Mouse (Mus musculus) CD4-positive, CD25-positive, alpha-beta regulatory T cell, adult 2 months (primary cell): Measurements from ENCODE around the gene Zfp524.
"Not testable (repeated sequence)": the region's sequence is repeated elsewhere in the genome, so short reads cannot be mapped to it uniquely, and the experiment has no call there.

Experiments used
- DNase-seq: peaks from one replicate; pipeline ENCODE4 v3.0.0-alpha.2; 2012; ENCODE audit warnings: low read depth, low spot score

The Zfp524 gene

DNA sequence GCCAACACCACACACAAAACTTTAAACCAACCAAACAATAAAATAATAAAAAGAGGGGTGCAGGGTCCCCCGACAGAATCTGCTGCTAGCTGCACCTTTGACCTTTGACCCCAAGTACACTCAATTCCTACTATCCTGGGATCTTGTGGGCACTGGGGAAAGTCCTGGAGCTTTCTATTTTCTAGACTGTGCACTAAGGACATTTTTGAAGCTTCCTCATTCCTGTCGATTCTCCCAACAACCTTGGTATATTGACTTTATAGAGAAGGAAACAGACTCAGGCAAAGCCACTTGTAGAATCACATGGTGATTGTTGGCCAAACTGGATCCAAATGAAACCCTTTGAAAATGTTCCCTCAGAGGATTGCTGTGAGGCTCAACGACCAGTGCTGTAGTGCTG lies 1.8 kb downstream of the Zfp524 start:
- DNase-seq: no peak

DNA sequence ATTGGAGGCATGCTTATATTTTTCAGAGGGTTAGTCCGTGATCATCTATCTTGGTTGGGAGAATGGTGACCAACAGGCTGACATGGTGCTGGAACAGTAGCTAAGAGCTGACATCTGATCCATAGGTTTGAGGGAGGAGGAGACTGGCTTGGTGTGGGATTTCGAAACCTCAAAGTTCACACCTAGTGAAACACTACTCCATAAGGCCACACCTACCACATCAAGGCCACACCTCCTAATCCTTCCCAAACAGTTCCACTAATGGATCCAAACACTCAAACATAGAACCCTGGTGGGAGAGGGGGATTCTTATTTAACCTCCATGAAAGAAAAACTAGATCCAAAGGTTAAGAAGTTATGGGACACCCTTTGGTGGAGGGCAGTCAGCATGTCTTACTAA lies 2.7 kb downstream of the Zfp524 start:
- DNase-seq: no peak

DNA sequence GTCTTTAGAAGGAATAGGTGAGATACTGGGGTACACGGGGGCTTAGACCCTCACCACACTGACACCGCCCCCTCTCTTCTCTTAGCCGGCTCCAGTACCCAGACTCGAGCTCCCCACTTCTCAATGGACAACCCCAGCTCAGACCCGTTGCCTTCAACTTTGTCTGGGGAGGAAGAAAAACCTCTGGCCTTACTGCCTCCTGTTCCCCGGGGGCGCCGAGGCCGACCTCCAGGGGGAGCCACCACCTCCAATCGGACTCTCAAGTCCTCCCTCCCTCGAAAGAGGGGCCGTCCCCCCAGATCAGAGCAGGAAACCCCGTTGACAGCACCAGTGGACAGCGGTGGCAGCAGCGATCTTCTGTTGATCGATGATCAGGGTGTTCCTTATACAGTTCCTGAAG lies 3.1 kb downstream of the Zfp524 start:
- peak; percentile 43 for DNase-seq

DNA sequence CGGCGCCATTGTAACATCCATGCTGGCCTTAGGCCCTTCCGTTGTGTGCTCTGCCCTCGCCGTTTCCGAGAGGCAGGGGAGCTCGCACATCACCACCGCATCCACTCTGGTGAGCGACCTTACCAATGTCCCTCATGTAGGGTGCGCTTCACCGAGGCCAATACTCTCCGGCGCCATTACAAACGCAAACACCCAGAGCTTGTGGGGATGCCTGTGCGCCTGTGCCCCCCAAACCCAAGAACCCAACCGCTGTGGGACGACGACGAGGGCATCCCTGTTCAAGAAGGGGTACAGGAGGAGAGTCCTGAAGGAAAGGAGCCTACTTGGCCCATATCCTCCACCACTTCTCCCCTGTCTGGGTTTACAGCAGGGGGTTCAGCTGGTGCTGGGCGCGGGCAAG lies 3.7 kb downstream of the Zfp524 start:
- DNase-seq: no peak

DNA sequence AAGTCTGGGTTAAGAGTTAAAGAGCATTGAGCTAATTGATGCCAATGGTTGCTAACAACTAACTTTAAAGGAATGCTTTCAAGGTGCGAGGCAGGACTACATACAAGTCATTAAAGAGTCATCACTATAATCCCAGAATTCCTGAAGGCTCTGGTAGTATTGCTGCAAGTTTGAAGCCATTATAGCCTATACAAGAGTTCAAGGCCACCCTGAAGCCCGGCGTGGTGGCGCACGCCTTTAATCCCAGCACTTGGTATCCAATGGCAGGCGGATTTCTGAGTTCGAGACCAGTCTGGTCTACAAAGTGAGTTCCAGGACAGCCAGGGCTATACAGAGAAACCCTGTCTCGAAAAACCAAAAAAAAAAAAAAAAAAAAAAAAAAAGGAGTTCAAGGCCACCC lies 5.4 kb downstream of the Zfp524 start:
- DNase-seq: not testable (repeated sequence)

DNA sequence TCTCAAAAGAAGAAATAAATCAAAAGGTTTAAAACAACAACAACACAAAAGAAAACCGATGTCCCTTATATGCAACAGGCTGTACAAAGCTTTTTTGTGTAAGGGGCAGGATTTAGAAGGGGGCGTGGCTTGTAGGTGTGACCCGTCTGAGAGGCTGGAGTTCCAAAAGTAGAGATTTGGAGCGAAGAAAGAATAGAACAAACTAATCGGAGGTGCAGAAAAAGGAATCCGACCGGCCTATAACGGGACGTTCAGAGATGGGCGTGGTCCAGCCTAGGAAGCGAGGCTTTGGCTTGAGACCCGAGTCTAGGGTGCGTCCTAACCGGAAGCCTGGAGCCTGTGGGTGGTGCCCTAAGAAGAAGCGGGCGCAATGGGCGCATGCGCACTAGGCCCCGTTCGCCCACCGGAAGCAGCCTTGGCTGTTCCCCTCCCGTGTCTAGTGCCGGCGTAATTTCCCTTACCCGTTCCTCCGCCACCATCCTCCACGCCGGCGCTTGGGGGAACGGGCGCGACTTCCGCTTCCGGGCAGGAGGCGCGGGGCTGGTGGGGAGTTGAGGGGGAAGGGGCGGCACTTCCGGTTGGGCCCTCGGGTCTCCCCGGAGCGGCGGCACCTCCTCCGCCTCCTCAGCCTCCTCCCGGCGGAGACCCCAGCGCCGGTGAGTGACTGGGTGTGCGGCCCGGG lies 5.9 kb downstream of the Zfp524 start, which contains the start of the genes Zfp865 and Ccdc106:
Gene Zfp865 (plus strand): TSS at position 377 of the 682 bp plus-strand sequence.
Gene Ccdc106 (plus strand): TSS at position 554 of the 682 bp plus-strand sequence.
- peak; percentile 100 for DNase-seq

DNA sequence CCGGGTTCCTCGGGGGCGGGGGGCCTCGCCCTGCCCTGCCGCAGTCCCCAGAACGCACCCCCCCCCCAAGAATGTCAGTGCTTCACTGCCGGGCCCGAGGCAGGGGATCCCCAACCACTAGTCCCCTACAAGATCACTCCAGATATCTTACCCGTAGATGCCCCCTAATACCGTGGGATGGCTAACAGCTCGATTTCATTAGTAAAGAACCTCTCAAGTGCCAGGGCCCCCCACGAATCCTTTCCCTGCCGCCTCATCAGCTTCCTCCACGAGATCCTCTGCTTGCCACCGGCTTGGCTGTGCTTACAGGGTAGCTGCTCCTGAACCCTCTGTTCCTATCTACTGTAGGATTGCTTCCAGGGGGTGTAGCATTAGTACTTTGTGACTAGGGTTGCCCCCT lies 6.5 kb downstream of the Zfp524 start:
- no peak for DNase-seq

DNA sequence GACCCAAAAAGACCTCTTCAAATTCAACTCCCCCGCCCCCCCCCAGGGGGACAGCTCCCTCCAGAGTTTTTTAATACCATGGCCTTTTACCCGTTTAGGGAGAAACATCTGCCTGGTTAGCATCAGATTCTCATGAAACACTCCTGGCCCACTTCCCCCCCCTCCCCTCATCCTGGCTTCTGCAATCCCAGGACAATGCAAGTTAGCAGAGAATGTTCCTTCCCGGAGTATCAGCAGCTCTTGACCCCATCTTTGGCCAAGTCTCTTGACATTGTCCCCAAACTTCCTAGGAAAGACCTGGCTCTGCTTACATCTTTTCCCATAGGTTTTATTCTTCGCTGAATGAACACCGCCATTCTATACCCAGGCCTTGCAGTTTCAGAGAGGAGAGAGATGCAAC lies 7.0 kb downstream of the Zfp524 start:
- no peak for DNase-seq

DNA sequence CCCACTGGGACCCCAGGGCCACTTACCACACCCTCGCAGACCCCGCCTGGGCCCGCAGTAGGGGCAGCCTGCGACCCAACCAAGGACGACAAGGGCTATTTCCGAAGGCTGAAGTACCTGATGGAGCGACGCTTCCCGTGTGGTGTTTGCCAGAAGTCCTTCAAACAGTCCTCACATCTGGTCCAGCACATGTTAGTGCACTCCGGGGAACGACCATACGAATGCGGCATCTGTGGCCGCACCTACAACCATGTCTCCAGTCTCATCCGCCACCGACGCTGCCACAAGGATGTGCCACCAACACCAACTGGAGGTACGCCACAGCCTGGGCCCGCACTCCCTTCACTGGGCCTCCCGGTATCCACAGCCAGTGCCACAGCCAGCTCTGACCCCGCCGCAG lies 15.3 kb downstream of the Zfp524 start:
- DNase-seq: no peak

DNA sequence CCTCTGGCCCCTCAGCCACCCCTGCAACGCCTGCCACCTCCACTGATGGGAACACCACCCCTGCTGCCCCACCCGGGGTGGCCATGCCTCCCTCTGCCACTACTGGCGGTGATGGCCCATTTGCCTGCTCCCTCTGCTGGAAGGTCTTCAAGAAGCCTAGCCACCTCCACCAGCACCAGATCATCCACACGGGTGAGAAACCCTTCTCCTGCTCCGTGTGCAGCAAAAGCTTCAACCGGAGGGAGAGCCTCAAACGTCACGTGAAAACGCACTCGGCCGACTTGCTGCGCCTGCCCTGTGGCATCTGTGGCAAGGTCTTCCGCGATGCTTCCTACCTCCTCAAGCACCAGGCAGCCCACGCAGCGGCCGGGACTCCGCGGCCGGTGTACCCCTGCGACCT lies 15.7 kb downstream of the Zfp524 start:
- DNase-seq: no peak

DNA sequence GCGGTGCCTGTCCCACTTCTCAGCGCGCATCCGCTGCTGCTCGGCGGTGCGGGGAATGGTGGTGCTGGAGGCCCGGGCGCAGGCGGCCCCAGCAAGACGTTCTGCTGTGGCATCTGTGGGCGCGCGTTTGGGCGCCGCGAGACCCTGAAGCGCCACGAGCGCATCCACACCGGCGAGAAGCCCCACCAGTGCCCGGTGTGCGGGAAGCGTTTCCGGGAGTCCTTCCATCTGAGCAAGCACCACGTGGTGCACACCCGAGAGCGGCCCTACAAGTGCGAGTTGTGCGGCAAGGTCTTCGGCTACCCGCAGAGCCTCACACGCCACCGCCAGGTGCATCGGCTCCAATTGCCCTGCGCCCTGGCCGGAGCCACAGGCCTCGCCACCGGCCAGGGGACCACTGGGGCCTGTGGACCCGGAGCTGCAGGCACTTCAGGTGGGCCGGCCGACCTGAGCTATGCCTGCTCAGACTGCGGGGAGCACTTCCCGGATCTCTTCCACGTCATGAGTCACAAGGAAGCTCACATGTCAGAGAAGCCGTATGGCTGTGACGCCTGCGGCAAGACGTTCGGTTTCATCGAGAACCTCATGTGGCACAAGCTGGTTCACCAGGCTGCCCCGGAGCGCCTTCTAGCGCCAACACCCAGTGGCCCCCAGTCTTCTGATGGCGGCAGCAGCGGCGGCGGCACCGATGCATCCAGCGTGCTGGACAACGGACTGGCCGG lies 16.5 kb downstream of the Zfp524 start:
- no peak for DNase-seq

DNA sequence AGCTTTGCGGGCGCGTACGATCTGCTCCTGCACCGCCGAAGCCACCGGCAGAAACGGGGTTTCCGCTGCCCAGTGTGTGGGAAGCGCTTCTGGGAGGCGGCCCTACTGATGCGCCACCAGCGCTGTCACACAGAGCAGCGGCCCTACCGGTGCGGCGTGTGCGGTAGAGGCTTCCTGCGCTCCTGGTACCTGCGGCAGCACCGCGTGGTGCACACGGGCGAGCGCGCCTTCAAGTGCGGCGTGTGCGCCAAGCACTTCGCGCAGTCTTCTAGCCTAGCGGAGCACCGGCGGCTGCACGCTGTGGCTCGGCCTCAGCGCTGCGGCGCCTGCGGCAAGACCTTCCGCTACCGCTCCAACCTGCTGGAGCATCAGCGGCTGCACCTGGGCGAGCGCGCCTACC lies 17.3 kb downstream of the Zfp524 start:
- no peak for DNase-seq

DNA sequence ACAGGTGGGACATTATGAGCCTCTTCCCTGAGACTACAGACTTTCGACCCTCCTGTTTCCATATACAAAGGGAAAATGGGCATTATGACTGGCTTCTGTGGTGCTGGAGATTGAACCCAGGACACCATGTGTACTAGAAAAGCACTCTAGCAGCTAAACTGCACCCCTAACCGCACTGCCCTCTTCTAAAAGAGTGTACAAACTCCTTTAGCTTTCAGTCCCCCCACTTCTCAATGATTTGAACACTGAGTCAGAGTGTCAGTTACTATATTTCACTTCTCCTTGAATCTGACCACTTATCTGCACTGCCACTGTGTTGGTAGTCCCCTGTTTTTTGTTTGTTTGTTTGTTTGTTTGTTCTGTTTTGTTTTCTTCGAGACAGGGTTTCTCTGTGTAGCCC lies 19.6 kb downstream of the Zfp524 start, which contains the start of gene 4632433K11Rik:
Gene 4632433K11Rik (plus strand): TSS at position 301 of the 400 bp plus-strand sequence.
- no peak for DNase-seq

DNA sequence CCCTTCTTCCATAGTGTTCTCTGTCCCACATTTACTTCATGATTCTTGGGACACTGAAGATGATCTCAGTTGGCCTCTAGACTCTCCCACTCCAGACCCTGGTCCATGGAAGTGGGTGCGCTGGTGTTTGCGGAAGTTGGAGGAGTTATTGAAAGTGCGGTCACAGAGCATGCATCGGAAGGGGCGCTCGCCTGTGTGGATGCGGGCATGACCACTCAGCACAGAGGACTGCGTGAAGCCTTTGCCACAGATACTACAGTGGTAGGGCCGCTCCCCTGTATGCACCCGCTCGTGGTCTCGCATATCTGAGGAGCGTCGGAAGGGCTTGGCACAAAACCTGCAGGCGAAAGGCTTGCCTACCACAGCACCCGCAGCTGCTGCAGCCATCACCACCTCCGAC lies 21.4 kb downstream of the Zfp524 start:
- no peak for DNase-seq

DNA sequence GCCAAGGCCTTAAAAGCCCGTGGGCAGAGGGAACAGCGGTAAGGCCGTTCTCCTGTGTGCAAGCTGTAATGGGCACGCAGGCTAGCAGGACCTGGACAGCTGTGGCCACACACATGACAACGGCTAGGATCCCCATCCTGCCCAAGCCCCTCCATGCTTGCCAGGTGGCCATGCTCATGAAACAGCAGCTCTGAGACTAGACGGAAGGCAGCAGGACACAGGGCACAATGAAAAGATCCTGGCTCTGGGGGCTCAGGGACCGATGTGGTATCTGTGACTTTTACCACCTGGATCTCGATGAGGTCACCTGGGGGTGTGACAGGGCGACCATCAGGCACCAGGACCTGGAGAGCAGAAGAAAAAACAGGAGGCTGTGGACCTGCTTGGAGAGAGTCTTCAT lies 21.9 kb downstream of the Zfp524 start:
- DNase-seq: no peak

DNA sequence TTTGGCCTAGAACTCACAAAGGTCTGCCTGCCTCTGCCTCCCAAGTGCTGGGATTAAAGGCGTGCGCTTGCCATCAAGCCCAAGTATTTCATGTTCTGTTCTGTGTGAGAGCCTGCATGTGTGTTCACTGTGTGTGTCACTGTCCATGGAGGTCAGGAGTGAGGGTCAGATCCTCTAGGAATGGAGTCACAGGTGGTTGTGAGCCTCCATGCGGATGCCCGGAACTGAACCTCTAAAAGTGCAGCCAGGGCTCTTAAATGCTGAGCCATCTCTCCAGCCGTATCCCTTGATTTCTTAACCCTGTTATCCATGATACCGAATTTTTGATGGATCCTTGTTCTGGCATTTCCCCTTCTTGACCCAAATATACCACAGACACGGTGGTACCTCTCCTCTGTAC lies 22.8 kb downstream of the Zfp524 start:
- DNase-seq: no peak

DNA sequence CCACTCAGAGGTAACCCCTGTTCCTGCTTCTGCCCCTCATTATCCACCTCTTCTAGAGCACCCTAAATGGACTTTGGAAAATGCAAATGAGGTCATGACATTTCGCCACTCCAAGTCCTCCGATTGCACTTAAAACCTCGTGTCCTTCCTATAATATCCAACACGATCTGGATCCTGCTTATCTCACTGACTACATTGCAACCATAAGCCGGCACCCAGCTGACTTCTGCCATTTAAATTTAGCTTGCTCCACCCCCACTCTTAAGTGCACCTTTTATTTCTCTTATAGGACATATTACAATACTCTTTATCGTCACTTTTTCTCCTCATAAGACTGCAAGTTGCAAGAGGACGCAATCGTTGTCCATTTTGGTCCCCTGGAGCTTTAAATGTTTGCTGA lies 23.3 kb downstream of the Zfp524 start:
- DNase-seq: no peak

DNA sequence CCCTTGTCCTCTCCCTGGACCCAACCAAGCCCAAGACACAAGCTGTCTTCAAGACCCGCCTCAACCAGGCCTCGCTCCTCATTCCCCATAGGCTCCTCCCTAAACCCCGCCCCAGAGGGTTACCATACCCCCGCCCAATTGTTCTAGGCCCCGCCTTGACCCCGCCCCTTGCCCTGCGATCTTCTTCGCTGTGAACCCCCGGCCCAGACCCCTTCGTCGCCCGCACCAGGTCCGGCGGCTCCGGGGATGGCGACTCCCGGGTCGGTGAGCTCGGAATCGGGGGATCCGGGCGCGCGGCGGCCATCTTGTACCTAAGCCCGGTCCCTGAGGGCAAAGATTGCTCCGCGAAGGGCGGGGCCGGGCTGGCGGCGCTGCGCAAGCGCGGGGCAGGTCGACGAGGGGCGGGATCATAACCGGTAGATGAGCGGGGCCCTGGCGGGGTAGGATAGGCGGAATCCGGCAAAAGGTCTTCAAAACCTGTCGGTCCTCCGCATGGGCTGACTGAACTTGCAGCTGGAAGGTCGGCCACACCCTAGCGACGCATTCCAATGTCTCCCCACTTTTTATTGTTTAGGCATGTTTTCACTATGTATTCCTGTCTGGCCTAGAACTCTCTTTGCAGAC lies 24.0 kb downstream of the Zfp524 start, which contains the start of gene Zfp784:
Gene Zfp784 (minus strand): TSS at position 338 of the 624 bp plus-strand sequence.
- peak; percentile 97 for DNase-seq

DNA sequence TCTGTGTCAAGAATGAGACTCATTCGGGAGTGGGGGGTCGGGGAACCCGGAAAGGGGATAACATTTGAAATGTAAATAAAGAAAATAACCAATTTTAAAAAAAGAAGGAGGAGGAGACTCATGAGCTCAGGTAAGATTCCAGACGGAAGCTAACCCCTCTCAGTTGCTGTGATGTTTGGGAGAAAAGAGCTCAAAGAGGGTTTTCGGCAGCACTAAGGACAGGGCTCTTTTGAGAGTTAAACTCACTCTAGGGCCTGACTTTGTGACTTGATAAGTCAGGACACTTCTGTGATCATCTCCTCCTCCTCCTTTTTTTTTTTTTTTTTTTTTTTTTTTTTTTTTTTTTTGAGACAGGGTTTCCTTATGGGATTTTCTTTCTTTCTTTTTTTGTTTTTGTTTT lies 24.7 kb downstream of the Zfp524 start:
- no peak for DNase-seq

DNA sequence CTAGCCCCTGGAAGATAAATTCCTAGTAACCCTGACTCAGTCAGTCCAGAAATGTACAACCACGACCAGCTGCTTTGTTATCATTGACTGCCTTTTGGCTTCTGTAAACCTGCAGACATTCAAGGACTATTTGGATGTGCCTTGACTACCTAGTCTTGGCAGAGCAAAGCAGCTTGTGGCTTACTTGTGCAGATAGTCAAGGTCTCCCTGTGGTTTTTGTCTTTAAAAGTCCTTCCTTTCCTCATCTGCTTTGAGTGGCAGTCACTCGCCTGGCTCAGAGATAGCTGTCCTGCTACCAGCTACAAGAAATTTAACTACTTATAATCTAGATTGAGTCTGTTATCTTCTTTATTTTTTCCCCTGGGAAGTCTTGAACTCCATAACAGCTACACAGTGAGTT lies 30.8 kb downstream of the Zfp524 start:
- no peak for DNase-seq

DNA sequence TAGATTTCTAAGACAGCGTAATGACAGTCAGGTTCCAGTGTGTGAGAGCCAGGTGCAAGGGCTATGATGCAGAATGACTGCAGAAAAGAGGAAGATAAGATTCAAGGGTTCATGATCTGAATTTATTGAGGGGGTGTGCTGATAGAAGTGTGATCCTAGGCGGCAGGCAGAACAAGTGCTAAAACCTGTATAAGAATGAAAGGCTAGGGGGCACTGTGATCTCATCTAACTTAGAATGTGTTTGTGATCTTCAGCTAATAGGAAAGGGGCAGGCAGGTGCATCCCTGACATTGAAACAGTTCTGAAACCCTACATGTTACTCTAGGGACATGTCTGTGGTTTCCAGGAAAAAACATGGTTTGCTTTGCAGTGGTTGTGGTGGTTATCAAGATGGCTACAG lies 31.9 kb downstream of the Zfp524 start:
- DNase-seq: no peak

DNA sequence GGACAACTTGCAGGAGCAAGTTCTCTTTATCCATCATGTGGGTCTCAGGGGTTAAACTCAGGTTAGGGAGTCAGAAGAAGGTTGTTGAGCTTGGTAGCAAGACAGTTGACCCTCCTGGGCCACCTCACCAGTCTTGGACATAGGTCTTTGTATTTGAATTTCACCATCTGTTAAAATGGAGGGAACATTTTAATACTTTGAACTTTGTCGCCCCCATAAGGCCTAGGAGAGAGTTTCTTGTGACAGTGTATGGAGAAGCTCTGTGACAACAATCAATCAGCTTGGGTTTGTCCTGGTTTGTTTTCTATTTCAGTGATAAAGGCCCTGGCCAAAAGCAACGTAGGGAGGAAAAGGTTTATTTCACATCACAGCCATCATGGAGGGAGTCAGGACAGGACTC lies 33.1 kb downstream of the Zfp524 start:
- DNase-seq: peak; percentile 77
